Mouse (Mus musculus) yolk sac, embryonic 10.5 days (tissue): ENCODE measurements around the gene Itgb1bp1.

Source experiments
- DNase-seq: peaks from one replicate; pipeline ENCODE4 v3.0.0-alpha.2; 2017; ENCODE audit warnings: low spot score

Itgb1bp1 gene

GRCm38 (mm10) chr12:21200613-21201012 is 85.5 kb downstream of the Itgb1bp1 start:
- no peak for DNase-seq

DNA sequence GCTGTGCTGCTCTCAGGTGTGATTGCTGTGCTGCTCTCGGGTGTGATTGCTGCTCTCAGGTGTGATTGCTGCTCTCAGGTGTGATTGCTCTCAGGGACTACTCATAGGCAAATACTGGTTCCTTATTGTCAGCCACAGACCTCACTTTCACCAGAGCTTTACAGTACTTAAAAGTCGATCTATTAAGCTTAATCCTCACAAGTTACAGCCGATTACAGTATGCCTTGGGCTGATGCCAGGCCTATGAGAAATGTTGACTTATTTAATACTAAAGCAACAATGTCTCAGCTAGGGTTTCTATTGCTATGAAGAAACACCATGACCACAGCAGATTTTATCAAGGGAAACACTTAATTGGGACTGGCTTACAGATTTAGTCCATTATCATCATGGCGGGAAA is 89.7 kb downstream of the Itgb1bp1 start:
- no peak for DNase-seq

- no peak for DNase-seq
Observed at GRCm38 (mm10) chr12:21195497-21195896, 90.6 kb downstream of the Itgb1bp1 start.

DNA sequence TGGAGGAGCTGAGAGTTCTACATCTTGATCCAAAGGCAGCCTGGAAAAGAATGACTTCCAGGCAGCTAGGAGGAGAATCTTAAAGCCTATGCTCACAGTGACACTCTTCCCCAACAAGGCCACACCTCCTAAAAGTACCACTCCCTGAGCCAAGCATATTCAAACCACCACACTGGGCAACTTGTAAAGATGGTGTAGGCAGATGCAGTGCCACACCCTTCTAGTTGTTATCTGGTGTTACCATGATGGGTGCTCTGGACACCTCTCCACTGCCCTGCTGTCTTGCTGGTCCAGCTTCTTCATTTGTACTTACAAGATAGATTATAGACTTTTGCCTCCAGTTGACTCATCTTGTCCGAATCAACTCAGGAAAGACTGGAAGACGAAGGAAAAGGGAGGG is 94.5 kb downstream of the Itgb1bp1 start:
- DNase-seq: no peak
